Mouse (Mus musculus): ENCODE measurements around the gene Neurod4. TPM values are rescaled to one million over a fixed set of nuclear protein-coding genes. Genes with fewer than 3 reads are reported as not detected.

Gene Neurod4
- 1.4 TPM for polyA plus RNA-seq (2015; fragmentation: Illumina TruSeq; extraction: RNeasy Lipid Tissue Mini Kit (QIAGEN cat#74804); ENCODE audit: insufficient read depth, low replicate concordance)

DNA sequence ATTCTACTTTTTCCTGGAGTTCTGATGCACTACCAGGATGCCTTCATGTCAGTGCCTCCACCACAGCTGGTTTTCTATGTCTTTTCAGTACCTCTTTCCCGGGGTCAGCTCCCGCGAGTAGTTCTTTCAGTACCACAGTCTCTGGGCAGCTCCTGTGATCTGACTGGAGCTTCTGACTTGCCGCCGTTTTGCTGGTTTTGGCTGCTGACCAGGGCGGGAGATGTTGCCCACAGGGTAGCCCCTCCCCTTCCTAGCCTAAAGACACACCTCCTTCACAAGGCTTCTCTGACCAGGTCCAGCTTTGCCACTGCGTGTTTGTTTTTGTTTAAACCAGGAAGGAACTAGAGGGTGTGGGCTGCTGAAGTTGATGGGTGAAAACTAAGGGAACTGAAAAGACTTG is at the start of gene Neurod4:
Gene Neurod4 (minus strand): TSS at position 175 of the 400 bp plus-strand sequence.

GRCm38 (mm10) chr10:130322637-130323036 is 42.6 kb upstream of the Neurod4 start, which contains the start of gene Tespa1:
Gene Tespa1 (plus strand): TSS chr10:130322870.

Other genes starting within 250 kb of the Neurod4 start
- gene Olfr821, start 249.9 kb downstream of the Neurod4 start, polyA plus RNA-seq (2015; fragmentation: Illumina TruSeq; extraction: RNeasy Lipid Tissue Mini Kit (QIAGEN cat#74804); ENCODE audit: insufficient read depth, low replicate concordance), result not detected
- gene Olfr822, start 209.0 kb downstream of the Neurod4 start, polyA plus RNA-seq (2015; fragmentation: Illumina TruSeq; extraction: RNeasy Lipid Tissue Mini Kit (QIAGEN cat#74804); ENCODE audit: insufficient read depth, low replicate concordance), result not detected
- not detected for gene Olfr823, start 164.9 kb downstream of the Neurod4 start, polyA plus RNA-seq (2015; fragmentation: Illumina TruSeq; extraction: RNeasy Lipid Tissue Mini Kit (QIAGEN cat#74804); ENCODE audit: insufficient read depth, low replicate concordance)
- gene Olfr824, start 150.2 kb downstream of the Neurod4 start, polyA plus RNA-seq (2015; fragmentation: Illumina TruSeq; extraction: RNeasy Lipid Tissue Mini Kit (QIAGEN cat#74804); ENCODE audit: insufficient read depth, low replicate concordance), result not detected
- gene Olfr825, start 113.5 kb downstream of the Neurod4 start, polyA plus RNA-seq (2015; fragmentation: Illumina TruSeq; extraction: RNeasy Lipid Tissue Mini Kit (QIAGEN cat#74804); ENCODE audit: insufficient read depth, low replicate concordance), result not detected
- gene Olfr826, start 96.1 kb downstream of the Neurod4 start, polyA plus RNA-seq (2015; fragmentation: Illumina TruSeq; extraction: RNeasy Lipid Tissue Mini Kit (QIAGEN cat#74804); ENCODE audit: insufficient read depth, low replicate concordance), result not detected
- gene Olfr827, start 65.8 kb downstream of the Neurod4 start, polyA plus RNA-seq (2015; fragmentation: Illumina TruSeq; extraction: RNeasy Lipid Tissue Mini Kit (QIAGEN cat#74804); ENCODE audit: insufficient read depth, low replicate concordance), result not detected
- 108 TPM for gene Tespa1, start 42.6 kb upstream of the Neurod4 start, polyA plus RNA-seq (2015; fragmentation: Illumina TruSeq; extraction: RNeasy Lipid Tissue Mini Kit (QIAGEN cat#74804); ENCODE audit: insufficient read depth, low replicate concordance)
- gene Vmn2r84, start 114.1 kb upstream of the Neurod4 start, polyA plus RNA-seq (2015; fragmentation: Illumina TruSeq; extraction: RNeasy Lipid Tissue Mini Kit (QIAGEN cat#74804); ENCODE audit: insufficient read depth, low replicate concordance), result not detected
- not detected for gene Vmn2r85, start 149.5 kb upstream of the Neurod4 start, polyA plus RNA-seq (2015; fragmentation: Illumina TruSeq; extraction: RNeasy Lipid Tissue Mini Kit (QIAGEN cat#74804); ENCODE audit: insufficient read depth, low replicate concordance)
- not detected for gene Vmn2r86, start 175.8 kb upstream of the Neurod4 start, polyA plus RNA-seq (2015; fragmentation: Illumina TruSeq; extraction: RNeasy Lipid Tissue Mini Kit (QIAGEN cat#74804); ENCODE audit: insufficient read depth, low replicate concordance)
- gene Vmn2r87, start 217.2 kb upstream of the Neurod4 start, polyA plus RNA-seq (2015; fragmentation: Illumina TruSeq; extraction: RNeasy Lipid Tissue Mini Kit (QIAGEN cat#74804); ENCODE audit: insufficient read depth, low replicate concordance), result not detected